Mouse (Mus musculus): ENCODE data around the gene Ctsw. TPM values are rescaled to one million over a fixed set of nuclear protein-coding genes. Genes with fewer than 3 reads are reported as not detected.
A peak's percentile ranks its signal among the peaks of the same experiment; 100 is the strongest.

The Ctsw gene
- polyA plus RNA-seq, 1 experiment from 2014 or later: 0.54 TPM

- Histone ChIP-seq H3K36me3 (ENCODE audit: control insufficient read depth, insufficient read depth, low read length) (peaks cover 33% of the 10 kb centered on the region), H3K4me2 (replicated peaks; ENCODE audit: low read depth, low read length) (peak within 1 kb of the TSS; percentile 95), H3K27me3 (ENCODE audit: control insufficient read depth, insufficient read depth, low read length) (no peaks in the 10 kb centered on the region), H3K9ac (ENCODE audit: low read depth, low read length) (peak within 1 kb of the TSS; percentile 71), H3K9me3 (ENCODE audit: control insufficient read depth, low read length) (no peaks in the 10 kb centered on the region), H3K27ac (ENCODE audit: low read depth, low read length) (peak within 1 kb of the TSS; percentile 18; the same call in 1 of the 2 replicates), H3K4me3 (ENCODE audit: low read length) (peak within 1 kb of the TSS; percentile 66), H3K4me1 (ENCODE audit: control insufficient read depth, insufficient read depth, low read length) (peaks cover 19% of the 10 kb centered on the region; the same call in 1 of the 2 replicates)
- ATAC-seq (ENCODE audit: low FRiP score, low TSS enrichment): peak; percentile 55
- under 1% methylated on average over 32 of the region's 32 CpGs for WGBS
These were observed 7.8 kb downstream of the Ctsw start, which contains the start of gene Fibp for GRCm38 (mm10) chr19:5460465-5460911. Gene Fibp, plus strand, starts transcription at chr19:5460615.

GRCm38 (mm10) chr19:5459896-5460295 is 8.4 kb downstream of the Ctsw start:
- peaks cover 27% of the 10 kb centered on the region for H3K36me3 ChIP-seq (ENCODE audit: control insufficient read depth, insufficient read depth, low read length)
- peak overlapping the region; percentile 66 for H3K4me3 ChIP-seq (ENCODE audit: low read length)
- peak overlapping the region; percentile 71 for H3K9ac ChIP-seq (ENCODE audit: low read depth, low read length)
- WGBS: 35% methylated on average over 3 of the region's 3 CpGs
- H3K9me3 ChIP-seq (ENCODE audit: control insufficient read depth, low read length): no peaks in the 10 kb centered on the region
- H3K27me3 ChIP-seq (ENCODE audit: control insufficient read depth, insufficient read depth, low read length): no peaks in the 10 kb centered on the region
- ATAC-seq (ENCODE audit: low FRiP score, low TSS enrichment): no peak
- H3K4me1 ChIP-seq (ENCODE audit: control insufficient read depth, insufficient read depth, low read length): peaks cover 25% of the 10 kb centered on the region; the same call in 1 of the 2 replicates
- H3K4me2 ChIP-seq (replicated peaks; ENCODE audit: low read depth, low read length): peak overlapping the region; percentile 95
- H3K27ac ChIP-seq (ENCODE audit: low read depth, low read length): no peak overlapping the region

GRCm38 (mm10) chr19:5459019-5459418 is 9.3 kb downstream of the Ctsw start:
- no peaks in the 10 kb centered on the region for H3K27me3 ChIP-seq (ENCODE audit: control insufficient read depth, insufficient read depth, low read length)
- H3K4me1 ChIP-seq (ENCODE audit: control insufficient read depth, insufficient read depth, low read length): peaks cover 33% of the 10 kb centered on the region; the same call in 1 of the 2 replicates
- H3K9ac ChIP-seq (ENCODE audit: low read depth, low read length): no peak overlapping the region
- peaks cover 25% of the 10 kb centered on the region for H3K36me3 ChIP-seq (ENCODE audit: control insufficient read depth, insufficient read depth, low read length)
- 73% methylated on average over 7 of the region's 7 CpGs for WGBS
- no peak overlapping the region for H3K4me2 ChIP-seq (replicated peaks; ENCODE audit: low read depth, low read length)
- H3K27ac ChIP-seq (ENCODE audit: low read depth, low read length): no peak overlapping the region
- no peak for ATAC-seq (ENCODE audit: low FRiP score, low TSS enrichment)
- no peaks in the 10 kb centered on the region for H3K9me3 ChIP-seq (ENCODE audit: control insufficient read depth, low read length)
- no peak overlapping the region for H3K4me3 ChIP-seq (ENCODE audit: low read length)

- H3K4me2 ChIP-seq (replicated peaks; ENCODE audit: low read depth, low read length): peak within 1 kb of the TSS; percentile 98
- ATAC-seq (ENCODE audit: low FRiP score, low TSS enrichment): no peak
- H3K4me3 ChIP-seq (ENCODE audit: low read length): peak within 1 kb of the TSS; percentile 77
- peaks cover 21% of the 10 kb centered on the region for H3K36me3 ChIP-seq (ENCODE audit: control insufficient read depth, insufficient read depth, low read length)
- H3K4me1 ChIP-seq (ENCODE audit: control insufficient read depth, insufficient read depth, low read length): peaks cover 34% of the 10 kb centered on the region; the same call in 1 of the 2 replicates
- H3K9me3 ChIP-seq (ENCODE audit: control insufficient read depth, low read length): no peaks in the 10 kb centered on the region
- no peaks in the 10 kb centered on the region for H3K27me3 ChIP-seq (ENCODE audit: control insufficient read depth, insufficient read depth, low read length)
- peak within 1 kb of the TSS; percentile 85 for H3K9ac ChIP-seq (ENCODE audit: low read depth, low read length)
- WGBS: 13% methylated on average over 14 of the region's 14 CpGs
- peak within 1 kb of the TSS; percentile 89 for H3K27ac ChIP-seq (ENCODE audit: low read depth, low read length)
These were observed 10.4 kb downstream of the Ctsw start, which contains the start of gene Ccdc85b for GRCm38 (mm10) chr19:5457746-5458442. Gene Ccdc85b, minus strand, starts transcription at chr19:5457894.

- ATAC-seq (ENCODE audit: low FRiP score, low TSS enrichment): peak; percentile 91
- no peaks in the 10 kb centered on the region for H3K27me3 ChIP-seq (ENCODE audit: control insufficient read depth, insufficient read depth, low read length)
- under 1% methylated on average over 64 of the region's 70 CpGs for WGBS
- peak overlapping the region; percentile 89 for H3K27ac ChIP-seq (ENCODE audit: low read depth, low read length)
- peak overlapping the region; percentile 98 for H3K4me2 ChIP-seq (replicated peaks; ENCODE audit: low read depth, low read length)
- peaks cover 34% of the 10 kb centered on the region; the same call in 1 of the 2 replicates for H3K4me1 ChIP-seq (ENCODE audit: control insufficient read depth, insufficient read depth, low read length)
- peak overlapping the region; percentile 77 for H3K4me3 ChIP-seq (ENCODE audit: low read length)
- H3K9ac ChIP-seq (ENCODE audit: low read depth, low read length): peak overlapping the region; percentile 85
- H3K9me3 ChIP-seq (ENCODE audit: control insufficient read depth, low read length): no peaks in the 10 kb centered on the region
- peaks cover 14% of the 10 kb centered on the region for H3K36me3 ChIP-seq (ENCODE audit: control insufficient read depth, insufficient read depth, low read length)
These were observed 11.2 kb downstream of the Ctsw start for GRCm38 (mm10) chr19:5456922-5457745.

GRCm38 (mm10) chr19:5456241-5456921 is 11.9 kb downstream of the Ctsw start:
- peak overlapping the region; percentile 89 for H3K27ac ChIP-seq (ENCODE audit: low read depth, low read length)
- H3K4me1 ChIP-seq (ENCODE audit: control insufficient read depth, insufficient read depth, low read length): peaks cover 32% of the 10 kb centered on the region; the same call in 1 of the 2 replicates
- no peak for ATAC-seq (ENCODE audit: low FRiP score, low TSS enrichment)
- WGBS: 2% methylated on average over 20 of the region's 26 CpGs
- H3K36me3 ChIP-seq (ENCODE audit: control insufficient read depth, insufficient read depth, low read length): peaks cover 10% of the 10 kb centered on the region
- H3K4me3 ChIP-seq (ENCODE audit: low read length): peak overlapping the region; percentile 77
- H3K9ac ChIP-seq (ENCODE audit: low read depth, low read length): peak overlapping the region; percentile 85
- H3K27me3 ChIP-seq (ENCODE audit: control insufficient read depth, insufficient read depth, low read length): no peaks in the 10 kb centered on the region
- peak overlapping the region; percentile 98 for H3K4me2 ChIP-seq (replicated peaks; ENCODE audit: low read depth, low read length)
- no peaks in the 10 kb centered on the region for H3K9me3 ChIP-seq (ENCODE audit: control insufficient read depth, low read length)

GRCm38 (mm10) chr19:5455568-5455967 is 12.7 kb downstream of the Ctsw start:
- Histone ChIP-seq H3K9me3 (ENCODE audit: control insufficient read depth, low read length) (no peaks in the 10 kb centered on the region), H3K4me1 (ENCODE audit: control insufficient read depth, insufficient read depth, low read length) (peaks cover 27% of the 10 kb centered on the region; the same call in 1 of the 2 replicates), H3K36me3 (ENCODE audit: control insufficient read depth, insufficient read depth, low read length) (peaks cover 10% of the 10 kb centered on the region), H3K9ac (ENCODE audit: low read depth, low read length) (peak overlapping the region; percentile 85), H3K27ac (ENCODE audit: low read depth, low read length) (no peak overlapping the region; the same call in 1 of the 2 replicates), H3K4me3 (ENCODE audit: low read length) (peak overlapping the region; percentile 77), H3K4me2 (replicated peaks; ENCODE audit: low read depth, low read length) (peak overlapping the region; percentile 98), H3K27me3 (ENCODE audit: control insufficient read depth, insufficient read depth, low read length) (no peaks in the 10 kb centered on the region)
- ATAC-seq (ENCODE audit: low FRiP score, low TSS enrichment): no peak
- WGBS: 61% methylated on average over 8 of the region's 8 CpGs

GRCm38 (mm10) chr19:5455037-5455436 is 13.3 kb downstream of the Ctsw start:
- Histone ChIP-seq H3K27me3 (ENCODE audit: control insufficient read depth, insufficient read depth, low read length) (no peaks in the 10 kb centered on the region), H3K36me3 (ENCODE audit: control insufficient read depth, insufficient read depth, low read length) (peaks cover 10% of the 10 kb centered on the region), H3K4me1 (ENCODE audit: control insufficient read depth, insufficient read depth, low read length) (peaks cover 27% of the 10 kb centered on the region; the same call in 1 of the 2 replicates), H3K9ac (ENCODE audit: low read depth, low read length) (no peak overlapping the region), H3K27ac (ENCODE audit: low read depth, low read length) (no peak overlapping the region), H3K4me3 (ENCODE audit: low read length) (peak overlapping the region; percentile 77), H3K4me2 (replicated peaks; ENCODE audit: low read depth, low read length) (peak overlapping the region; percentile 98), H3K9me3 (ENCODE audit: control insufficient read depth, low read length) (no peaks in the 10 kb centered on the region)
- 71% methylated on average over 12 of the region's 12 CpGs for WGBS
- no peak for ATAC-seq (ENCODE audit: low FRiP score, low TSS enrichment)

All from kidney, embryonic 14.5 days (tissue).